Mouse (Mus musculus) layer of hippocampus, adult 9-10 months (tissue): ENCODE results near the gene Utp20.
"Not testable (repeated sequence)": the region's sequence is repeated elsewhere in the genome, so short reads cannot be mapped to it uniquely, and the experiment has no call there.

Experiments used
- DNase-seq: peaks from one replicate; pipeline ENCODE4 v3.0.0; 2022; ENCODE audit warnings: low spot score

The Utp20 gene

GRCm38 (mm10) chr10:88783941-88784340 is 42.7 kb downstream of the Utp20 start:
- no peak for DNase-seq

- DNase-seq: not testable (repeated sequence)
These were observed 43.5 kb downstream of the Utp20 start for GRCm38 (mm10) chr10:88783135-88783534.

- no peak for DNase-seq
These were observed 45.9 kb downstream of the Utp20 start for GRCm38 (mm10) chr10:88780716-88781115.

GRCm38 (mm10) chr10:88776206-88776605 is 50.4 kb downstream of the Utp20 start:
- no peak for DNase-seq

- not testable (repeated sequence) for DNase-seq
These were observed 53.6 kb downstream of the Utp20 start for GRCm38 (mm10) chr10:88772965-88773364.

- DNase-seq: no peak
These were observed 56.9 kb downstream of the Utp20 start for GRCm38 (mm10) chr10:88769676-88770075.

GRCm38 (mm10) chr10:88768961-88769360 is 57.6 kb downstream of the Utp20 start:
- no peak for DNase-seq

- no peak for DNase-seq
These were observed 61.0 kb downstream of the Utp20 start for GRCm38 (mm10) chr10:88765431-88766142.

GRCm38 (mm10) chr10:88761524-88762212 is 64.9 kb downstream of the Utp20 start:
- no peak for DNase-seq

GRCm38 (mm10) chr10:88741426-88741825 is 85.2 kb downstream of the Utp20 start:
- no peak for DNase-seq

- DNase-seq: no peak
These were observed 85.8 kb downstream of the Utp20 start for GRCm38 (mm10) chr10:88740781-88741180.

- DNase-seq: no peak
These were observed 86.8 kb downstream of the Utp20 start for GRCm38 (mm10) chr10:88739818-88740217.

GRCm38 (mm10) chr10:88739074-88739473 is 87.5 kb downstream of the Utp20 start:
- not testable (repeated sequence) for DNase-seq

GRCm38 (mm10) chr10:88732309-88732622 is 94.3 kb downstream of the Utp20 start:
- DNase-seq: no peak

GRCm38 (mm10) chr10:88731496-88732308 is 94.9 kb downstream of the Utp20 start:
- no peak for DNase-seq

- DNase-seq: peak; percentile 80
These were observed 95.8 kb downstream of the Utp20 start, which contains the start of gene Arl1 for GRCm38 (mm10) chr10:88730571-88731495. Arl1 (plus strand) TSS chr10:88730858.

GRCm38 (mm10) chr10:88728166-88728565 is 98.4 kb downstream of the Utp20 start:
- DNase-seq: no peak

- no peak for DNase-seq
These were observed 99.5 kb downstream of the Utp20 start for GRCm38 (mm10) chr10:88727128-88727527.

- no peak for DNase-seq
These were observed 101.3 kb downstream of the Utp20 start for GRCm38 (mm10) chr10:88725343-88725742.

- DNase-seq: no peak
These were observed 107.0 kb downstream of the Utp20 start for GRCm38 (mm10) chr10:88719618-88720017.

GRCm38 (mm10) chr10:88717756-88718025 is 108.9 kb downstream of the Utp20 start:
- no peak for DNase-seq
